Mouse (Mus musculus) adrenal gland, adult 18-20 months (tissue): ENCODE data around the gene Dyx1c1. TPM values are rescaled to one million over a fixed set of nuclear protein-coding genes. Genes with fewer than 3 reads are reported as not detected.

Experiments
- microRNA-seq, 2 experiments: library from miRNA; unstranded; fragments of <30 nt; microRNA quantifications; one replicate each; pipeline ENCODE4 v1.2.0; 2021; ENCODE audit warnings: borderline number of aligned reads in 2 of 2
- total RNA-seq, 2 experiments: library from RNA; stranded (reverse); gene quantifications; 1 replicate in 1 of 2; 2 replicates in 1 of 2; pipeline ENCODE4 v1.2.3; 2021

Gene Dyx1c1
- total RNA-seq, 2 experiments from 2014 or later: 0.99 to 1.2 TPM

Small RNA genes within 50 kb of the gene (microRNA-seq; reads per million reads assigned to microRNA genes)
- 0 to 0.47 reads per million in 2 experiments for gene Gm27353

Other genes with a start within 250 kb of the Dyx1c1 start
- under 1 TPM in 1 of 2 experiments, not detected in 1; 0.07 TPM for gene Prtg, start 151.9 kb upstream of the Dyx1c1 start, total RNA-seq
- gene Pygo1, start 33.1 kb upstream of the Dyx1c1 start, total RNA-seq: 1 to 10 TPM; 3.4 to 3.7 TPM
- not detected for gene Gm44503, start 67 bp downstream of the Dyx1c1 start, total RNA-seq
- 10 to 100 TPM; 12.2 to 13.9 TPM for gene Ccpg1os, start 26.6 kb downstream of the Dyx1c1 start, total RNA-seq
- 100 to 1,000 TPM; 112 to 150 TPM for gene Ccpg1, start 26.6 kb downstream of the Dyx1c1 start, total RNA-seq
- 10 to 100 TPM; 11.0 to 13.8 TPM for gene Pigb, start 81.6 kb downstream of the Dyx1c1 start, total RNA-seq
- gene Rab27a, start 86.1 kb downstream of the Dyx1c1 start, total RNA-seq: 10 to 100 TPM; 22.9 to 29.6 TPM
- under 1 TPM; 0.29 to 0.80 TPM for gene Khdc3, start 143.1 kb downstream of the Dyx1c1 start, total RNA-seq
- gene Gm20509, start 143.7 kb downstream of the Dyx1c1 start, total RNA-seq: not detected
- gene Rsl24d1, start 154.6 kb downstream of the Dyx1c1 start, total RNA-seq: 10 to 100 TPM; 60.3 to 66.3 TPM